Mouse (Mus musculus): ENCODE measurements around the gene Fuca1. TPM values are rescaled to one million over a fixed set of nuclear protein-coding genes. Genes with fewer than 3 reads are reported as not detected.

Gene Fuca1
- polyA plus RNA-seq, 1 experiment from 2014 or later = 71.8 TPM

Other genes starting within 250 kb of the Fuca1 start
- 1.1 TPM in 2 replicates for gene Ifnlr1, start 234.4 kb upstream of the Fuca1 start, polyA plus RNA-seq (2015; fragmentation: Nextera tagmentation; extraction: Ambion mirVana)
- gene Il22ra1, start 192.6 kb upstream of the Fuca1 start, polyA plus RNA-seq (2015; fragmentation: Nextera tagmentation; extraction: Ambion mirVana) = 0.06 and 0.09 TPM in 2 replicates
- 1.1 and 1.7 TPM in 2 replicates for gene Myom3, start 161.0 kb upstream of the Fuca1 start, polyA plus RNA-seq (2015; fragmentation: Nextera tagmentation; extraction: Ambion mirVana)
- gene Srsf10, start 65.0 kb upstream of the Fuca1 start, polyA plus RNA-seq (2015; fragmentation: Nextera tagmentation; extraction: Ambion mirVana) = 268 and 279 TPM in 2 replicates
- 194 and 213 TPM in 2 replicates for gene Pnrc2, start 46.9 kb upstream of the Fuca1 start, polyA plus RNA-seq (2015; fragmentation: Nextera tagmentation; extraction: Ambion mirVana)
- 0.64 and 0.95 TPM in 2 replicates for gene Cnr2, start 25.3 kb upstream of the Fuca1 start, polyA plus RNA-seq (2015; fragmentation: Nextera tagmentation; extraction: Ambion mirVana)
- gene Hmgcl, start 25.7 kb downstream of the Fuca1 start, polyA plus RNA-seq (2015; fragmentation: Nextera tagmentation; extraction: Ambion mirVana) = 77.2 and 80.2 TPM in 2 replicates
- 35.2 and 36.7 TPM in 2 replicates for gene Gale, start 43.0 kb downstream of the Fuca1 start, polyA plus RNA-seq (2015; fragmentation: Nextera tagmentation; extraction: Ambion mirVana)
- 120 and 131 TPM in 2 replicates for gene Lypla2, start 51.9 kb downstream of the Fuca1 start, polyA plus RNA-seq (2015; fragmentation: Nextera tagmentation; extraction: Ambion mirVana)
- 52.6 and 52.7 TPM in 2 replicates for gene Pithd1, start 66.5 kb downstream of the Fuca1 start, polyA plus RNA-seq (2015; fragmentation: Nextera tagmentation; extraction: Ambion mirVana)
- 40.0 and 40.6 TPM in 2 replicates for gene Eloa, start 101.0 kb downstream of the Fuca1 start, polyA plus RNA-seq (2015; fragmentation: Nextera tagmentation; extraction: Ambion mirVana)
- 483 and 529 TPM in 2 replicates for gene Rpl11, start 132.7 kb downstream of the Fuca1 start, polyA plus RNA-seq (2015; fragmentation: Nextera tagmentation; extraction: Ambion mirVana)
- gene Id3, start 222.8 kb downstream of the Fuca1 start, polyA plus RNA-seq (2015; fragmentation: Nextera tagmentation; extraction: Ambion mirVana) = 862 and 905 TPM in 2 replicates